Mouse (Mus musculus) natural killer cell, adult 2 months (primary cell): ENCODE measurements around the gene Lmna.

Experiments used
- DNase-seq, 2 experiments: peaks; one replicate each; pipeline ENCODE4 v3.0.0; 2022; ENCODE audit warnings: low spot score in 2 of 2

The Lmna gene

DNA sequence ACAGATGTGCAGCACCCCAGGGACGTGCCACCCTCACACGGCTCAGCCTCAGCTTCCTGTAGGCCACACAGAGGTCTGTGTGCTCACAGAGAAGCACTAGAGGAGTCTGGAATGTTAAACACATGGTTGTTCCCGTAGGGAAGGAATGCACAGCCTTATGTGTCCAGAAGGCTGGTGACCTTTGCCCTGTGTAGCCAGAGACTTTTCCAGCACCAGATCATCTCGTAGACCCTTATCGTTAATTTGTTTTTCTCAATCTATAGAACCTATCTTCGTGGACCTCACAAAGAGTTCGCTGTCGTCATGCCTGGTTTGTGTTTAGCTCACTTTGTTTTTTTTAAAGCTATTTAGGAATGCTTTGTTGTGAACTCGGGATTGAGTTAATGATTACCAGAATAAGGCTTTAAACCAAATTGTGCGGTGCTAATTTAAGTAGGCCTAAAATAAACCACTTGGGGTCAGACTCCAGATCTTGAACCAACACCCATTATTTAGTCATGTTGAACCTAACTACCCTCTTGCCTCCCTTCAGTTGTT, 38.7 kb downstream of the Lmna start:
- DNase-seq: no peak

DNA sequence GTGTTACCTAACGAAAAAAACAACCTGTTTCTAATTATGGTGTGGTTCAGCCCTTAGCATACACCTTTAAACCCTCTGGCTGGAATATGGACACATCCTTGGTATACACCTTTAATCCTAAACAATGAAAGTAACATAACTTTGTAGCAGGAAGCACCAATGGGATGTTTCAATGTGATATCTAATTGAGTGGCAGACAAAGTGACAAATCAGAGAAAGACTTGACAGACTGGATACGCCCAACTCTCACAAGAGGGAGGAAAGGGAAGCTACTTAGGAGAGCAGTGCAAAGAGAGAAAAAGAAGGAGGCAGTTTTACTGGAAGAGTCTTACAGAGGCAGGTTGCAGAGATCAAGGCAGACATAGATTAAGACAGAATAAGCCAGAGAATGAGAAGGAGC, 40.3 kb downstream of the Lmna start:
- no peak for DNase-seq

DNA sequence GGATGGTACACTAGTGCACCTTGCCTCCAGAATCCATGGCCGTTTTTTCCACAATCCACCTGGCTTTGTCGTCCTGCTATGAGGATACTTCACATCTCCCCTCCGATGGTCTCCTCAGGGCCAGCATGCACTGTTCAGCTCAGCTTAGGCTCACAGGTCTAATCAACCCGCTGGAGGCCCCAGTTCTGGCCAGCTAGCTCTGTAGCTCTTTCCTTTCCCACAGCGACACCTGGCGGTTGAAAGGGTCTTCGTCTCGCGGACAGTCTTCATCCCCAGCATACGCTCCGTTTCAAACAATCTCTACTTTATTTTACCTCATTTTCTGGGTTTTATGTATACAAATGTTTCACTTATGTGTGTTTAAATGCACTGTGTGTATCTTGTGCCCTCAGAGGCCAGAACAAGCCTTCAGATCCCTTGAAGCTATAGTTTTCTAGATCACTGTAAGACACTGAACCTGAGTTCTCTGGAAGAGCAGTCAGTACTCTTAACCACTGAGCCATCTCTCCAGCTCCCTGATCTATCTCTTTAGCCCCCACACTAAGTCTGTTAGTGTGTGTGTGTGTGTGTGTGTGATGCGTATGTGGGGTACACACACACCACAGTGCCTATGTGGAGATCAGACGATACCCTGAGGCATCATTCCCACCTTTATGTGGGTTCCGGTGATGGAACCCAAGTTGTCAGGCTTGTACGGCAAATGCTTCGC, 42.5 kb downstream of the Lmna start:
- DNase-seq: peak; percentile 85 to 87

DNA sequence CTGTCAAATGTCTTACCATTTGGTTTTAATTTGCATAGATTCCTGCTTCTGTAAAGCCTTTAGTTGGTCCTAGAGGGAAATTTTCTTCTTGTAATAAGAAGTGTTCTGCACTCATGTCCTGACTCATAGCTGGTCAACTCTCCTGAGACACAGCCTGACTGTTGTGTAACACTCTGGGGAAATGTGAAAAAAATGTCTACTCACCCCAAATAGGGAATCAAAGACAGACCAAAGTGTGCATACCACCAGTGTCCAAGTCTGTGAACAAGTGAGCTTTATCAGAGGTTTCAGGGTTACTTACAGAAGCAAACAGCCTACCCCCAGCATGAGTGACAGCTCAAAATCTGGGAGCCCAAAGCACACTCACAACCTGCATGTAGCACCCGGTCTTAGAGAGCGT, 44.6 kb downstream of the Lmna start:
- no peak for DNase-seq

DNA sequence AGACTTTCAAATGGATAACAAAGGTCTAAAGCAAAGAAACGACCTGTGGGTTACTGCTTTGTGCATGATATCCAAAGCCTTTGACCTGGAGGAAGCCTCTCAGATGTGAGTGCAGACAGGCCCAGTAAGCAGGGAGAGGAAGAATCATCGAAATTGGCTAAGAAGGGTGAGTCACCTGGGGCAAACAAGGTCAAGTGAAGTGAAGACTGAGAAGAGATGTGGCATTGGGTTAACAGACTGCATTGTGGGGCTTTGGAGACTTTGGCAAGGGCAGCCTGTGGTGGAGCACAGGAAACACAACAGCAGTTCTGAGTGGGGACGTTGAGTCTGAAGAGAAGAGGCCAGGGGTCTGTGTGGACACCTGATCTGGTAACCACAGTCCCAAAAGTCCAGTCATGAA, 45.3 kb downstream of the Lmna start:
- no peak for DNase-seq

DNA sequence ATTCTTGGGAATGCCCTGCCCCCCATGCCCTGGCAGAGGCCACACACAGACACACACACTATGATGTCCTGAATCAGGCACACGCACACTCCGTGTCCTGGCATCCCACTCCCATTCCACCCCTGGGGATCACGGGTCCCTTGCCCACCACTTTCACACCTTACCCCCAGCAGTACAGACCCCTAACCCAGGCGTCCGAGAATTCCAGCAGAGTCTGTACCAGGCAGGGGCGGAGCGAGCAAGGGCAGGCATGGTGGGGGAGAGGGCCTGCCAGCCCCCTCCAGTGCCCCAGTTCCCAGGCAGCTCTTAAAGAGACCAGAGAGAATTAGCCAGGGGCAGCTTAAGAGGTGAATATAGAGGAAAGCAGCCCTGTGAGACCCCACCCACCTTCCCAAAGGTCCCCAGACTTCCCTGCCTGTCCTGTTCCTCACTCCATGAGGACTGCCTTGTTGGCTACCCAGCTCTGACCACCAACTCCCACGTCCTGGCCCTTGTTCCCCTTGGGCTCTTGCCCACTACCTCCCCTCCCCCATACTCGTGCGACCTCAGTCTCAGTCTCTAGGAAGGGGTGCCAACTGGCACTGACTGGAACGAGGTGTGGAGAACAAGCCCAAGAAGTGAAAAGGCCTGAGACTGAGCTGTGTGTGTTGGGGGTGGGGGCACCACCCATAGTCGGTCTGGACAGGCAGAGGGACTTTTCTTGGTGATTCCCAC, 48.6 kb downstream of the Lmna start, which contains the start of gene Sema4a:
TSS of gene Sema4a (minus strand) at position 200 of the 714 bp plus-strand sequence.
- no peak for DNase-seq

DNA sequence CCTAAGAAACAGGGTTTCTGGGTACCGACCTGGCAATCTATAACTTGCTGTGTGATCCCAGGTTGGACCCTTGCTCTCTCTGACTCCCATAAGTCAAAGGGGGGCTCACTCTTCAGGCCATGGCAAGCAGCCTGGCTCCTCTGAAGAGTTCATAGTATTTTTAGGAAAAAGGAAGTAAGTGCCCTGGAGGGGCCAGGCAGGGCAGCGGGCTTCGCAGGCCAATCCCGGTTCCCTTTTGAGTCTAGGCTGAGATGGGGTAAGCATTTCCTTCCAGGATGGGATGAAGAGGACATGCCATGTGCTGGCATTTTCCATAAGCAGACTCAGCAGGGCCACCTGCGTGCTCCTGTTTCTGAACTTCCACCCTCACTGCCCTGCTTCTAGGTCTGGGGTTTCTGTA, 49.7 kb downstream of the Lmna start:
- no peak for DNase-seq

DNA sequence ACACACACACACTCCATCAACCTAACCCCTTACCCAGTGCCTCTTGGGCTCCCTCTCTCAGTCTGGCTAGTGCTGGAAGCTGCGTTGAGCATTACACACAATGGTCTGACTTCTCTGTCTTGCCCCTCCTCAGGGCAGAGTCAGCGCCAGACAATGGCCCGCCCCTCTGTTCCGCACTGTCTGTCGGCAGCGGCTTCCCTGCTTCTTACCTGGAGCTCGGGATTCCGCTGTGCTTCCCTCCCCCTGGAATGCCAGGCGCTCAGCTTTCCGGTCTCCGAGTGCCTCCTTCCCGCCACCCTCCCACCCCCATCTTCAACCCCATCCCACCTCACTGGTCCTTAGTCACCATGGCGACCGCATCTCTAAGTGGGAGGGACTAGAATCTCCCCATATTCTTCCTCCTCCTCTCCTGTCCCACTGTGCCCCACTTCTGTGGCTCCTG, 51.0 kb downstream of the Lmna start:
- DNase-seq: no peak

DNA sequence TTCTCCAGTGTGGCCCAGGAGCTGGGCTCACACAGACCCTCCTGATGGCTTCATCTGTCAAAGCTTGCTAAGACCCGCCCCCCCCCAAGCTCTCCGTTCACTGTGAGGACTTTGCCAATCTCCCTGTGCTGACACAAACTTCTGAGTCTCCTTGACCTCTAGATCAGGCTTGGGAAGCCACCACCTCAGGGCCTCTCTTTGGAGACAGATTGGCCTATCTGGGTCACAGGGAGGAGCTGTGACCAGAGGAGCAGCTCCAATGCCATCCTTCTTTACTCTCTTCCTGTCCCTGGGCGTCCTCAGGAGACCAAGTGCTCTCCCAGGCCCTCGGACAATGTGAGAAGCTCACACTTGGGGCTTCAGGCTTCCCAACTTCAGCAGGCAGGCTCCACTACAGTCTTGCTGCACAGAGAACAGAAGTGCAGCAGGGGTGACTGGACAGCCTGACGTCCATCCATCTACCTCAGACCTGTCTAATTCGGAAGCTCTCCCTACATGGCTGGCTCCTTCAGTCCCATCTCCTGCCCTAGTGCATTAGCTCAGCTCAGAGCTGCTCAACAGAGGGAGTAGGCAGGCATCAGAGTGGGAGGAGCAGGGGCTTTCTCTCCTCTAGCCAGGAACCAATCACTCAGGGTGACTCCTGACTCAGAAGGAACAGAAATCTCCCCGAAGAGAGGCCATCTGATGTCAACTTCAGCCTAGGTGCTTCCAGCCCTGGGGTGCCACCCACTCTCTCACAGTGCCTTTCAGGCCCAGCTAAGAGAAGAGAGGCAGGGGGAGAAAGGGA, 52.8 kb downstream of the Lmna start:
- no peak for DNase-seq

DNA sequence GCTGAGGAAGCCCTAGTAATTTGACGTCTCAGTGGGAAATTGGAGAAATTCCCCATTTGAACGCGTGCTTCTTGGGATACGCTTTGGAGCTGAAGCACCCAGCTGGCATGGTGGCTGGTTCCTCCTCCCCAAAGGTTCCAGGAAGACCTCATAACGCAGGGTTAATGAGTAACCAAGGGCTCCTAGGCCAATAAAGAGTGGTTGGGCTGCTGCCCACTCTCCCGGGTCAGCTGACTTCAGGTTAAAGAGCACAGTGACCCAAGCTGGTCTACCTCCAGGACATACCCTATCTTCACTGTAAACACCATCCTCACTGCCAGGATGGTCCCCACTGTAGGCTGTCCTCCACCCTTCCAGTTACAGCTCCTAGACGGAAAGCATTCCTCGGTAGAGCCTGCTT, 53.4 kb downstream of the Lmna start:
- DNase-seq: no peak

DNA sequence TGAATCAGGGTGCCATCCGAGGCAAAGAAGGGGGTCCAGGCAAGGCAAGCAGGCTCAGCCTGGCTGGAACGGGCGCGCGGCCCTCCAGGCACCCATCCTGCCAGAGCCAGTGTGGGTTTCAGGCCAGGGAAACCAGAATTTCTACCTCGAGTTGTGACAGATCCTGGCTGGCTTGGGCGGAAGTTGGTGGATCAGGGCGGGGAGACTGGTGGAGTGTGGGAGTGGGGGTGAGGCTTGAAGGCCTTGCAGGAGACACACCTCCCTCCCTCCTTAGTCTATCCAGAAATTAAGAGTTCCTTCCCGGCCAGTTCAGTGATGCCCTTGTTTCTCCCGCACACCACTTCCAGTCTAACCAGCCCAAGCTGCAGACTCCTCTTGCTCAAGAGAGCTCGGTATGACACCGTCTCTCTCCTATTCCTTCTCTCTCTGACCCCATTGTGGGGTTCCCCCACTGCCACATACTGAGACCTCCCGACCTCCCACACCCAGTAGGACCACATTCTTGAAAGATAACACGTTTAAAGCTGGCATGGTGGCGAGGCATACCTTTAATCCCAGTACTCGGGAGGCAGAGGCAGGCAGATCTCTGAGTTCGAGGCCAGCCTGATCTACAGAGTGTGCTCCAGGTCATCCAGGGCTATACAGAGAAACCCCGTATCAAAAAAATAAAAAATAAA, 54.0 kb downstream of the Lmna start:
- no peak for DNase-seq

DNA sequence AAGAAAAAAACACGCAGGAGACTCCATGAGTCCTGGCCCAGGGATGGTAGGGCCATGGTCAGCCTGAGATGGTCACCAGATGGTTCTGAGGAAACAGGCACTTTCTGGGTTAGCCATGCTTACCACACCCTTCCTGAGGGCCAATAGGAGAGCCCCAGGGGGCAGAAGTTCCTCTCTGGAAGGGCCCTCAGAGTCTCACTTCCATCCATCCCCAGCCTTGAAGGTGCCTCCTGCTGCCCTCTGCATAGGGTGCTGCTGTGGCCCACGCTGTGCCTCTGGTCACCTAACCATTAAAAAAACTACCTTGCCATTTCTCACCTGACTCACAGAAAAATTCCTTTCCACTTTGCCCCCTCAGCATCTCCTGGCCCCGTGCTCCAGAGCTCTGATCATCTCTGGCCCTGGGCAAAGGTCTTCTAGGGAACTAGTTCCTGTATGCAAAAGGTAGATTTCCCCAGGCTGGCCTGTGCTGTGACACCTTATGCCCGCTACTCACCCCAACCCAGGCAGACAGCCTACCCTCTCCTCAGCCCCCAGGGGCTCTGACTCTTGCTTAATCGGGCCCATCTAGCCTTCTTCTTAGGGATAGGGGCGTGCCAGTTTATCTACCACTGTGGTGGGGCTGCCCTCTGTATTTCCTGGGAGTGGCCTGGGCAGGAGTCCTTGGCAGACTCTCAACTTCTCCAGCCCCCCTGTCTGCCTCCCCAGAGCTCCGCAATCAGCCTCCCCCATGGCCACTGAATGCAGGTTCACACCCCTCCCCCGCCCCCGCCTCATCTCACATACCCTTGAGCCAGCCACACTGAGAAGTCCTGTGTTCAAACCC, 54.8 kb downstream of the Lmna start:
- peak; percentile 23 to 46 for DNase-seq

DNA sequence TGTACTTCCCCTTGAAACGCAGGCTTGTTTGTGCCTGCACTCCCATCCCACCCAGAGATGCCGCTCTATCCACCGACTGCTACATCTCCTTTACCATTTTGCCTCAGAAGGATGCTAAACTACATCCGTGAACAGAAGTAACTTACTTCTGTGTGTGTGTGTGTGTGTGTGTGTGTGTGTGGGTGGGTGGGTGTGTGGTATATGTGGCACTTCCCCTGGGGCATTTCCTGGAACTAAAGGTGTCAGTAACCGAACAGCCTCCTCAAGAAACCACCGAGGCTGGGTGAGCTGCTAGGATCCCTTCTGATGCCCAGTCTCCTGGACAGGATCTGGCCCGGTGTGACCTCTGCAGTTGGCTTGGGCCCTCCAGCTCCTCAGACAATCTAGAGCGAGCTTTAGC, 55.8 kb downstream of the Lmna start:
- DNase-seq: peak; percentile 72 to 77

DNA sequence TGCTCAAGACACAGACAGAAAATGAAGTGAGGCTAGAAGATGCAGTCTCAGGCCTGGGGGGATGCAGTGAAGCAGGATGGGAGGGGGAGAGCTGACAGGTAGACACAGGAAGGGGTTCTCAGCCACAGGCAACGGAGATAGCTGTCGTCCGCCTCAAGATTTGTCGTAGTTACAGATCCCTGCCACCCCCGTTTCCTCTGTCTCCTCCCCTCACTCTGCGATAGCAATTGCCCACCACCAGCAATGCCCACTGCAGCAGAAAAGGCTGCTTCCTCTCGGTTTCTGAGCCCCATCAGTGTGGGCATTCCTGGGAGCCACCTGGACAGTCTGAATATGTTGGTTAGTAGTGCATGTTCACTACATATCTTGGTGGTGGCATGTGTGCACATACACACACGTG, 56.4 kb downstream of the Lmna start:
- DNase-seq: peak; percentile 29 to 51

DNA sequence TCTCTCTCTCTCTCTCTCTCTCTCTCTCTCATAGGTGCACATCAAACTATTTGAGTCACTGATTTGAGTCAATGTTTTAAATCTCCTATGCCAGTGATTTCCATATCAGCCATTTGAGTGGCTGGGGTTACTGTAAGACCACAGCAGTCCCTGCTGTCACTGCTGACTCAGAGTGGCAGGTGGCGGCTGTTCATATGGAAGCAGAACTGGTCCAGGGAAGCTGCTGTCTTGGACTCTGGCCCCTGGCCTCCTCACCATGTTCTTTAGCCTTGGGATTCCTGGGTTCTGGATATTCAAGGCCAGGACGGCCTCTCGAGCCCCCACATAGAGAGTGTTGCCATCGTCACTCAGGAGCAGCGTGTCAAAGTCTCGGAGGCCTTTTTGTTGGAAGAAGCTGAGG, 57.0 kb downstream of the Lmna start:
- no peak for DNase-seq

DNA sequence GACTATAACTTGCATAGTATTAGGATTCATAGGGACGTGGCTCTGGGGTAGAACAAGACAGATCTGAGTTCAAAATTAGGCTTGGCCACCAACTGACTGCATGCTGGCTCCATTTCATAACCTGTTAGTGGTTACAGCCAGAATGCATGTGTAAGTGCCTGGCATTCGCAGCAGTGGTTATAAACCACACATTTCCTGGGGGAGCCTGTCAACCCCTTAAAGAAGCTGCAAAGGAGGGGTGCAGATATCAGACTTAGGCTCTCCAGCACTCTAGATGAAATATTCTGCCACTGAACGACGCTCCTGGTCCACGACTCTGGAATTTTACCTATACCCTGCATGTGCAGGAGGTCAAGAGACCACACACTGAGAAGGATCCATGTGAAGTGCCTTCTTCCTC, 57.5 kb downstream of the Lmna start:
- DNase-seq: peak; percentile 42 to 64

DNA sequence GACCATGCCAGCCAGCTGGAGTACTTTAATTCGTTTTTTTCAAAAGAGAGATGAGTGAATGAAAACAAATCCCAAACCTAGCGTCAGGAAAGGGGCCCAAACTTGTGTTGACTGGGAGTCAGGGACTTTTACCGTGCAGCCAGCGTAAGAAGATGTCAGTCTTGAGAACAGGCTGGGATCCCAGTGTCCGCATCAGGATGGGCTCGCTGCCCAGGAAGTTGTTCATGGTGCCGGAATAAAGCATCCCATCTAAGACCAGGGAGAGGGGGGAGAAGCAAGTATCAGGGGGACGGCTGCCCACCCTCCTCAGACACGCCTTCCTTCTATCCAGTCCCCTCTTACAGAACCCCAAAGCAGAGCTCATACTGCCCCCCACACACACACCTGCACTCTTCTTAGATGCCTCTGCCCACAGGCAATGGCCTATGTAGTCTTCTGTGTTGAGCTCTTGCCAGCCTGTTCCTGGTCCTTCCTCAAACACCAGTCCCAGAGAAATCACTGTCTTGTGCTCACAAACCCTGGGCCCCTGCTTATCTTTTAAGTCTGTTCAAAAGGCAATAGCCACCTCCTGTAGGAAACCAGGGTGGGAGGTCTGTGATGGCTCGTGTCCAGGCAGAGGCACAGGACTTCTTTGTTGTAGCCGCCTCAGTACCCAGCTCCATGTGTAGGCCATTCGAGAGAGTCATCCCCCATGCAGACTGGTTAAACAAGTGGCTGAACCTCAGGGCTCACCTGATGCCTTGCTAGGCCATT, 59.2 kb downstream of the Lmna start:
- no peak for DNase-seq

DNA sequence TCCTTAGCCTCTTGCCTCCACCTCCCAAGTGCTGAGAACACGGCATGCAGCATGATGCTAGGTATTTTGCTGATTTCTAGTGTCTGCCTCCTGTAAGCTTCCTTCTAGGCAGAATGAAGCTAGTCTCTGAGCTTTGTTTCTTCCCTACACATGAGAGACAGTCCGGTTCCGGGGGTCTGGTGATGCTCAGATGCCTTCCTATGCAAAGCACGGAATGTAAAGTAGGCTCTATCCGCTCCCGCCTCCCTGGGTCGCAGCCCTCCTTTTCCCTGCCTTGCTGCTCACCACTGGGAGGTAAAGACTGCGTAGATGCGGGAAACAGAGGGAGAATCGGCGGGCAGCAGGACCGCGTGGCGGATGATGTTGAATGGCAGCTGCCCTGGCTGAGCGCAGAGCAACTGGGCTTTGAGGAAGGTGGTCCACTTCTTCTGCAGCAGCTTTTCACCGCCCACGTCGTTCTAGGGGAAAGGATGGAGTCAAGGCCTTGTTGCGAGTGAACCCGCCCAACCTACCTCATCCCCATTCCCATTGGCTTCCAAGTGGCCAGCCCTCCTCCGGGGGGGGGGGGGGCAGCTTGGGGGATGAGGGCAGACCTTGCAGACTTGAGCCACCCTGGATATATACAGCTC, 60.2 kb downstream of the Lmna start:
- no peak for DNase-seq

DNA sequence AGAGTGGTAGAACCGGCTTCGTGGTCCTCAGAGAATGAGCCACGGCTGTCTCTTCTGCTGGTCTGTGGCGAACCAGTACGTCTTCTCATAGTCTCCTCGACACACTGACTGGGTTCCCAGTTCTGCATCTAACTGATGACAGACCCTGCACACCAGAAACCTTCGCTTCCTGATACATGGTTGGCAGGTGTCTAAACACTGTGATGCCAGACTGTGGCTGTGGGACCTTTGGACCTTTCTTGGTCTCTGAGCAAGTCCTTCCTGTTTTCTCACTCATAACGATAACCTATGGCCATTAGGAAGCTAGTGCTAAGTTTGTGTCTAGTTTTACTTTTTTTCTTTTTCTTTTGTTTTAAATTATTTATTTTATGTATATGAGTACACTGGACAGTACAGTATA, 61.3 kb downstream of the Lmna start:
- DNase-seq: no peak
